Comparison of ENCODE assay signal across 10 mouse cellular contexts in genomic region chr7:118103462-118104379, GRCm38 (mm10). TPM values are rescaled to one million over a fixed set of nuclear protein-coding genes. Genes with fewer than 3 reads are reported as not detected.
A peak's percentile ranks its signal among the peaks of the same experiment; 100 is the strongest.
DNase-seq lines count a peak whose midpoint lies in the region; ATAC-seq and TF ChIP-seq lines count a peak whose summit lies in the region.
"Had no signal": no experiment of that assay in that cellular context is flagged by ENCODE, and none has a peak within 500 bp of the region (broad histone marks: within the 10 kb centered on the region; RNA-seq: fewer than 3 reads in every experiment).

No protein-coding gene starts in this region.

- 46% methylated on average over 5 of the region's 5 CpGs for WGBS in kidney, embryonic 15.5 days
- 54% methylated on average over 5 of the region's 5 CpGs for WGBS in kidney, adult 2 months
- WGBS in hindbrain, embryonic 15.5 days: 41% methylated on average over 5 of the region's 5 CpGs

- TF ChIP-seq POLR2A in kidney, adult 2 months (IDR thresholded peaks at IDR 0.05; ENCODE audit: low read depth, low read length): no peak
- TF ChIP-seq POLR2A in bone marrow macrophage, adult 2 months (IDR thresholded peaks at IDR 0.05; ENCODE audit: borderline replicate concordance, low read depth, low read length): no peak

- H3K4me1 ChIP-seq in kidney, embryonic 15.5 days: no peaks in the 10 kb centered on the region
- no peaks in the 10 kb centered on the region for H3K4me1 ChIP-seq in kidney, adult 2 months (ENCODE audit: control insufficient read depth, insufficient read depth, low read length)
- peaks cover 34% of the 10 kb centered on the region for H3K4me1 ChIP-seq in bone marrow macrophage, adult 2 months (ENCODE audit: control insufficient read depth, insufficient read depth, low read length)
- 0 out of 2 replicates have a peak, but pooled peaks cover 7% of the 10 kb centered on the region for H3K4me1 ChIP-seq in hindbrain, embryonic 15.5 days (replicated peaks)
- H3K4me1 ChIP-seq: heart, embryonic 15.5 days had no signal

- peak; percentile 40 for ATAC-seq in kidney, embryonic 15.5 days (replicated peaks; ENCODE audit: low FRiP score)
- 0 out of 2 replicates have a peak, but pooled peaks have one; percentile 15 for ATAC-seq in hindbrain, embryonic 15.5 days (ENCODE audit: low FRiP score, low read depth)
- ATAC-seq in megakaryocyte-erythroid progenitor cell, adult 5-6 weeks (replicated peaks; ENCODE audit: low FRiP score, low TSS enrichment, poor library complexity, severe bottlenecking): peak; percentile 16

- no peak for TF ChIP-seq CTCF in kidney, adult 2 months (conservative IDR thresholded peaks at IDR 0.05; ENCODE audit: insufficient read depth, insufficient read length, low read depth, low read length)
- TF ChIP-seq CTCF in bone marrow macrophage, adult 2 months (IDR thresholded peaks at IDR 0.05; ENCODE audit: low read depth, low read length): no peak

- no peak for DNase-seq in kidney, adult 2 months
- DNase-seq in ovary, postnatal 10 days (ENCODE audit: low spot score): no peak
- DNase-seq in urinary bladder, postnatal 10 days (ENCODE audit: low spot score): no peak
- DNase-seq in kidney, adult 8-10 months: no peak

- no peaks in the 10 kb centered on the region for H3K9me3 ChIP-seq in kidney, embryonic 15.5 days (replicated peaks)
- H3K9me3 ChIP-seq in hindbrain, embryonic 15.5 days: no peaks in the 10 kb centered on the region
- H3K9me3 ChIP-seq: heart, embryonic 15.5 days had no signal

- no peak overlapping the region for H3K4me3 ChIP-seq in kidney, embryonic 15.5 days (replicated peaks)
- no peak overlapping the region for H3K4me3 ChIP-seq in kidney, adult 2 months (ENCODE audit: insufficient read depth, low read depth, low read length)
- H3K4me3 ChIP-seq in bone marrow macrophage, adult 2 months (ENCODE audit: insufficient read depth, low read length): no peak overlapping the region
- no peak overlapping the region for H3K4me3 ChIP-seq in hindbrain, embryonic 15.5 days
- H3K4me3 ChIP-seq: heart, embryonic 15.5 days; left cerebral cortex, adult 2 months had no signal

- H3K9ac ChIP-seq in kidney, embryonic 15.5 days: no peak overlapping the region
- no peak overlapping the region for H3K9ac ChIP-seq in hindbrain, embryonic 15.5 days
- H3K9ac ChIP-seq: heart, embryonic 15.5 days had no signal

- H3K27ac ChIP-seq in kidney, embryonic 15.5 days: peak overlapping the region; percentile 30; the same call in 1 of the 2 replicates
- H3K27ac ChIP-seq in kidney, adult 2 months (ENCODE audit: insufficient read depth, low read depth, low read length): no peak overlapping the region
- peak overlapping the region; percentile 2; the same call in 1 of the 2 replicates for H3K27ac ChIP-seq in bone marrow macrophage, adult 2 months (ENCODE audit: insufficient read depth, low read depth, low read length)
- no peak overlapping the region for H3K27ac ChIP-seq in hindbrain, embryonic 15.5 days (replicated peaks)
- H3K27ac ChIP-seq: heart, embryonic 15.5 days; left cerebral cortex, adult 2 months had no signal

- H3K36me3 ChIP-seq in kidney, embryonic 15.5 days: peaks cover 53% of the 10 kb centered on the region
- H3K36me3 ChIP-seq in kidney, adult 2 months (ENCODE audit: control insufficient read depth, insufficient read depth, low read length): peaks cover 3% of the 10 kb centered on the region
- peaks cover 39% of the 10 kb centered on the region for H3K36me3 ChIP-seq in hindbrain, embryonic 15.5 days

- no peak overlapping the region for H3K4me2 ChIP-seq in kidney, embryonic 15.5 days
- H3K4me2 ChIP-seq in hindbrain, embryonic 15.5 days: no peak overlapping the region
- H3K4me2 ChIP-seq: heart, embryonic 15.5 days had no signal

- H3K27me3 ChIP-seq in kidney, embryonic 15.5 days: no peaks in the 10 kb centered on the region
- H3K27me3 ChIP-seq in kidney, adult 2 months (replicated peaks; ENCODE audit: control insufficient read depth, insufficient read depth, low read length): no peaks in the 10 kb centered on the region
- no peaks in the 10 kb centered on the region for H3K27me3 ChIP-seq in hindbrain, embryonic 15.5 days
- H3K27me3 ChIP-seq: heart, embryonic 15.5 days had no signal

RNA-seq across cellular contexts. Expression of gene Rps15a, which starts 12.3 kb away (rescaled TPM):
- polyA plus RNA-seq in kidney, embryonic 15.5 days (2015; fragmentation: Nextera tagmentation; extraction: Ambion mirVana): 803 and 853 TPM in 2 replicates
- 1,038 and 1,225 TPM in 2 replicates for polyA plus RNA-seq in kidney, adult 2 months (2012; rRNA removed)
- 1,086 and 1,198 TPM in 2 replicates for polyA plus RNA-seq in bone marrow macrophage, adult 2 months (2012; ENCODE audit: insufficient read depth, insufficient read length, missing spikeins)
- polyA plus RNA-seq in hindbrain, embryonic 15.5 days (2015; fragmentation: Nextera tagmentation; extraction: Ambion mirVana): 372 and 428 TPM in 2 replicates
- 3,409 and 3,689 TPM in 2 replicates for total RNA-seq in megakaryocyte-erythroid progenitor cell, adult 5-6 weeks (2014; fragmentation: Nextera tagmentation)
- total RNA-seq in megakaryocyte-erythroid progenitor cell, adult 5-6 weeks (2017): 865 and 930 TPM in 2 replicates

RNA-seq across cellular contexts. Expression of gene Arl6ip1, which starts 25.7 kb away (rescaled TPM):
- polyA plus RNA-seq in kidney, embryonic 15.5 days (2015; fragmentation: Nextera tagmentation; extraction: Ambion mirVana): 517 and 562 TPM in 2 replicates
- 234 and 344 TPM in 2 replicates for polyA plus RNA-seq in kidney, adult 2 months (2012; rRNA removed)
- polyA plus RNA-seq in bone marrow macrophage, adult 2 months (2012; ENCODE audit: insufficient read depth, insufficient read length, missing spikeins): 277 and 281 TPM in 2 replicates
- polyA plus RNA-seq in hindbrain, embryonic 15.5 days (2015; fragmentation: Nextera tagmentation; extraction: Ambion mirVana): 486 and 548 TPM in 2 replicates
- 64.8 and 88.3 TPM in 2 replicates for total RNA-seq in megakaryocyte-erythroid progenitor cell, adult 5-6 weeks (2014; fragmentation: Nextera tagmentation)
- 72.8 and 122 TPM in 2 replicates for total RNA-seq in megakaryocyte-erythroid progenitor cell, adult 5-6 weeks (2017)

Comparison
In these comparisons a context has a peak if more than half of its experiments do, and no peak if none do; other contexts are left out.
1. H3K27ac ChIP-seq: peak in kidney, embryonic 15.5 days (single experiment) and bone marrow macrophage, adult 2 months (single experiment); none in kidney, adult 2 months (single experiment) and hindbrain, embryonic 15.5 days (single experiment).
2. Peak in every context shown above with its lines, with median percentiles within 50 percentile points of each other: ATAC-seq.